Mouse (Mus musculus): Measurements from ENCODE around the gene Traf4. TPM values are rescaled to one million over a fixed set of nuclear protein-coding genes. Genes with fewer than 3 reads are reported as not detected.

Traf4 gene
- total and polyA plus RNA-seq, 3 experiments = 34.4 to 42.0 TPM; not detected in 1

GRCm38 (mm10) chr11:78129458-78129857, 35.9 kb downstream of the Traf4 start (continued):
- TF ChIP-seq E2F4 (IDR thresholded peaks at IDR 0.05; ENCODE audit: borderline replicate concordance, low read depth, low read length) = no peak
- no peak for TF ChIP-seq RAD21 (IDR thresholded peaks at IDR 0.05; ENCODE audit: low read depth, low read length)
- TF ChIP-seq GABPA (IDR thresholded peaks at IDR 0.05; ENCODE audit: low read depth, low read length) = no peak
- no peak for TF ChIP-seq ELF1 (IDR thresholded peaks at IDR 0.05; ENCODE audit: low read depth, low read length)

DNA sequence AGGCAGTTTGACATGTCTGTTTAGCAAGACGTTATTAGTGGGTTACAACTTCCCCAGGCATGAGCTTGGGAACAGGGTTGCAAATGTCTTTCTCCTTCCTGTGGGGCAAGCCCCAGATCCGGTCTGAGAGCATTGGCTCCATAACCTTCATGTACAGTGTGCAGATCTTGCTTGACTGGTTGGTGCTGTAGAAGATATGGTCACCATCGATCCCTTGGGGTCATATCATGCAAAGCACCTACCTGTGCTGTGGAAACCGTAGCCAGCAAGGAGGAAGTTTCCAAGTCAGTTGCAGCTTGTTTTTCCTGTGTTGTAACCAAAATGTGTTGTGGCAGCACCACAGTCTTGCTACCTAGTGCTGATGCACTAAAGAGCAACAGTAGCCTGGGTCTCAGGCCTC, 38.6 kb downstream of the Traf4 start:
- Histone ChIP-seq H3K4me3 (ENCODE audit: control insufficient read depth in 1 of 2, insufficient read depth in 1 of 2, low read depth in 2 of 2, low read length in 2 of 2) (no peak overlapping the region), H3K27me3 (ENCODE audit: control insufficient read depth in 1 of 2, insufficient read depth in 2 of 2, low read length in 2 of 2) (no peaks in the 10 kb centered on the region), H3K36me3 (ENCODE audit: control insufficient read depth in 1 of 2, insufficient read depth in 2 of 2, low read length in 2 of 2) (peaks cover 0 to 46% of the 10 kb centered on the region in 2 experiments; a peak in 2 of 4 replicates), H3K79me2 (ENCODE audit: control insufficient read depth, insufficient read depth, low read length, poor library complexity) (peaks cover 2% of the 10 kb centered on the region; the same call in 1 of the 2 replicates), H3K9ac (ENCODE audit: control insufficient read depth, low read depth, low read length, poor library complexity, severe bottlenecking) (no peak overlapping the region), H3K9me3 (replicated peaks; ENCODE audit: insufficient read depth, low read length) (no peaks in the 10 kb centered on the region), H3K27ac (ENCODE audit: control insufficient read depth, low read depth, low read length) (no peak overlapping the region), H3K4me1 (ENCODE audit: control insufficient read depth in 1 of 2, insufficient read depth in 2 of 2, low read length in 2 of 2) (peaks cover 37 to 40% of the 10 kb centered on the region in 2 experiments)
- TF ChIP-seq ZMIZ1 (IDR thresholded peaks at IDR 0.05; ENCODE audit: low read depth, low read length) = no peak
- no peak for TF ChIP-seq MAFK (IDR thresholded peaks at IDR 0.05; ENCODE audit: borderline replicate concordance, low read depth, low read length)
- TF ChIP-seq CTCF (IDR thresholded peaks at IDR 0.05 in 2 of 3, conservative IDR thresholded peaks at IDR 0.05 in 1 of 3; ENCODE audit: control insufficient read depth in 1 of 3, insufficient read depth in 1 of 3, low read depth in 2 of 3, low read length in 3 of 3, poor library complexity in 1 of 3, severe bottlenecking in 1 of 3) = no peak
- TF ChIP-seq CHD1 (IDR thresholded peaks at IDR 0.05; ENCODE audit: low read depth, low read length) = no peak
- no peak for TF ChIP-seq MXI1 (IDR thresholded peaks at IDR 0.05; ENCODE audit: low read depth, low read length)
- no peak for TF ChIP-seq CHD2 (IDR thresholded peaks at IDR 0.05; ENCODE audit: low read length)
- TF ChIP-seq USF2 (IDR thresholded peaks at IDR 0.05; ENCODE audit: borderline replicate concordance in 1 of 2, insufficient read depth in 1 of 2, low read depth in 1 of 2, low read length in 2 of 2) = no peak
- no peak for TF ChIP-seq TCF12 (IDR thresholded peaks at IDR 0.05; ENCODE audit: low read depth, low read length)
- TF ChIP-seq ELF1 (IDR thresholded peaks at IDR 0.05; ENCODE audit: low read depth, low read length) = no peak
- TF ChIP-seq ZNF384 (IDR thresholded peaks at IDR 0.05; ENCODE audit: low read depth, low read length) = no peak
- TF ChIP-seq GATA1 (IDR thresholded peaks at IDR 0.05; ENCODE audit: low read depth, low read length) = no peak
- no peak for TF ChIP-seq ZC3H11A (IDR thresholded peaks at IDR 0.05; ENCODE audit: low read depth, low read length)
- no peak for TF ChIP-seq POLR2AphosphoS5 (IDR thresholded peaks at IDR 0.05; ENCODE audit: borderline replicate concordance, low read depth, low read length)
- TF ChIP-seq MAX (IDR thresholded peaks at IDR 0.05; ENCODE audit: low read length) = no peak
- TF ChIP-seq NRF1 (IDR thresholded peaks at IDR 0.05; ENCODE audit: insufficient read depth, low read depth, low read length, poor library complexity, severe bottlenecking) = no peak
- no peak for TF ChIP-seq MAZ (IDR thresholded peaks at IDR 0.05; ENCODE audit: low read depth, low read length)
- TF ChIP-seq TBP (IDR thresholded peaks at IDR 0.05; ENCODE audit: low read depth, low read length) = no peak
- TF ChIP-seq RAD21 (IDR thresholded peaks at IDR 0.05; ENCODE audit: low read depth, low read length) = no peak
- TF ChIP-seq ETS1 (IDR thresholded peaks at IDR 0.05; ENCODE audit: low read depth, low read length) = no peak
- TF ChIP-seq ZKSCAN1 (IDR thresholded peaks at IDR 0.05; ENCODE audit: low read depth, low read length) = no peak
- no peak for DNase-seq (ENCODE audit: low read depth, low spot score)
